Mouse (Mus musculus) layer of hippocampus, postnatal 36 days (tissue): ENCODE measurements around the gene Agk. TPM values are rescaled to one million over a fixed set of nuclear protein-coding genes. Genes with fewer than 3 reads are reported as not detected.

ENCODE experiments used
- DNase-seq, 2 experiments: peaks; one replicate each; pipeline ENCODE4 v3.0.0; 2022
- total RNA-seq, 2 experiments: library from RNA; stranded (reverse); gene quantifications; 2 replicates each; pipeline ENCODE4 v1.2.3; 2021

The Agk gene
- 10 to 100 TPM; 44.8 to 47.5 TPM for total RNA-seq

DNA sequence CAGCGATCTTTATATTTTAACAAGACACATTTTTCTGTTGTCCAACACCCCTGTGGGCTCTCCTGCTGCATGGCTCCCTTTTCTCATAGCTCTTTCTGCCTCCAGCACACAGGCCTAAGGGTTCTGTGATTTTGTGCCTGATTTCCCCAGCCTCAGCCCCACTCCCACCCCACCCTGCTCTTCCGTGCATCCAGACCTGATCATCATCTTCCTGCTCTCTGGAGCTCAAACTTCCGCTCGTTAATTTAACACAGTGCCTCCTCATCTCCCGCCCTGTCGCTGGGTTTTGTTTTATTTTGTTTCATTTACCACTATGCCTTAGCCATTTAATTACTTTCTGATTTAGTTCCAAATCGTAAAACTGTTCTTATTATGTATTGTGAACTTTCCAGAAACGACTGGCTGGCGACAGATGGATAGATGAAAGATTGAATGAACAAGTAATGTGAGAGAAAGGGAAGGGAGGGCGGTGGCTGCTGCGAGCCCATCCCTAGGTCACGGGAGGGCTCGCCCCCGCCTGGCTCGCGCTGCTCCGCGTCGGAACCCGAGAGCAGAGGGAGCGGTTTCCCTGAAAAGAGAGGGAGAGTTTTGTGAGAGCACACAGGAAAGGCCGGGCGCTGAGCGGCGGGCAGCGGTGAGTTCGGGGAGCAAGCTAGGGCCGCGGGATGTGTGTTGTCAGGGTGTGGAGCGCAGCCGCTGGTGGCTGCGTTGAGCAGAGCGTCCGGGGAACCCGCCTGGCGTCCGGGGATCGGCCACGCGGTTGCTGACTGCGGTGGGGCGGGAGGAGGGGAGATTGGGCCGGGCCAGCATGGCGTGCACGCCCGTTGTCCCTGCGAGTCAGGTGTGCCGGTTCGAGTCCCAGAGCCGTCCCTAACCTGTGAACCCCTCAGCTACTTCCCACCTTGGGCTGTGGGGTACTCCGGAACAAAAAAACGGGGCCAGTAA lies at the start of gene Agk:
TSS of gene Agk (plus strand) at position 276 of the 945 bp plus-strand sequence.
- peak; percentile 68 to 70 for DNase-seq

DNA sequence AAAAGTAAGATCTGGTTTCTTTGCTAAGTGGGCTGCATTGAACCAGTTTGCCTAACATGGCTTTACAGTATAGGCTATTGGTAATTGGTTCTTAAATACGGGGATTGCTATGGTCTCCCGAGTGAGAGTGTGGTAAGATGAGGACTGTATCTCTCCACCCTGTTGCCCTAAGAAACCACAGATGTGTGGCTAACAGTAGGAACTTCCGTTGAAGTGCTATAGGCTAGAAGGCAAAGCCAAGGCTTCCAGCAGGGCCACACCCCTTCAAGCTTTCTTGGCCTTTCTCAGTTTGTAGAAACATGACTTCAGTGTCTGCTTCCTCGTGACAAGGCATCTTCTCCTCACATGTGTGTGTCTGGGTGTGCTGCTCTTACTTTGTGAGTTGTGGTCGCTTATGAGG lies 24.3 kb upstream of the Agk start:
- no peak for DNase-seq

DNA sequence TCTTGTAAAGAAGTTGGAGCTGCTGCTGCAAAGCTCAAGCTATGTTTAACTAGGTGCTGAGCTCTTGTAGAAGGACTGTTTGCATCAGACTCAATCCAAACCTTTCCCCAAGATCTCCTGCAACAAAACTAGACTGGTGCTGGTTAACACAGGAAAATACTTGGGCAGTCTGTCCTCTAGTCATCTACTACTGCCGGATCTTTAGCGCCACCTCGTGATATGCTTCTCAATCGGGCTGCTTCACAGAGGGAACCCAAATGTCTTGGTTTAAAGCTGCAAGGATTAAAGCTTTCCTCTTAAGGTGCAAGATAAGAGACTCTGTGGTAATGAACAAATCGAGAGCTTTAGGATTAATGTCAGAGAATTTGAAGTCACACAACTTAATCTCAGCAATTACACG lies 21.6 kb upstream of the Agk start:
- DNase-seq = peak; percentile 67

DNA sequence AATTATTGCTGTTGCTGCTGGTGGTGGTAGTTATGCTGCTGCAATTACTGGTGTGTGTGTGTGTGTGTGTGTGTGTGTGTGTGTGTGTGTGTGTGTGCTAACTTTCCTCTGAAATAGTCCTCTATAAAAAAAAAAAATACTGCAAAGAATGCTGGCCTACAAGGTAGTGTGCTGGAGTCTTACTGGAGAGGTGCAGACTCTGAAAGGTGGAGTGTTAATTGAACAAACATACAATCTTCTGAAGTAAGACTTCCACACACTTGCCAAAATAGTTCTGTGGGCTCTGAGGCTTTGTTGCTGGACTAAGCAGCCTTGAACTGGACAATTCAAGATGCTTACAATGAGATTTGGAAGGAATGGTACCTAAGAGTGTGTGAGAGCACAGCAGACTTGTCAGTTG lies 20.0 kb upstream of the Agk start:
- DNase-seq = no peak

DNA sequence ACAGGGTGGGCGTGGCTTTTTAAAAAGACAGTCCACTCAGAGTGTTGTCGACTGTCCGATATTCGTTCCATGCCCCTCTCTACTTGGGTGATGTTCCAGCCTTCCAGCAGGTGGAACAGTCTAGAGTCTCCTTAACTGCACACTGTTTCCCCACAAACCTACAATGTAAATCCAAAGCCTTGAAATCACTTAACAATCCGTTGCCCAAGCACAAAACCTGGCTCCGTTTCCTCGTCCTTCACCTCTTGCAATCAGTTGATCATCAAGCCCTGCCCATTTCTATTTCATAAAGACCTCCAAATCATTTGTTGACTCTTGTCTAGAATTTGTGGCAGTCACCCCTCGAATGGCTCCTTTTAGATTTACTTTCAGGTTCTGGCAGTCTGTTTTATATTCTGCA lies 1.4 kb downstream of the Agk start:
- no peak for DNase-seq

DNA sequence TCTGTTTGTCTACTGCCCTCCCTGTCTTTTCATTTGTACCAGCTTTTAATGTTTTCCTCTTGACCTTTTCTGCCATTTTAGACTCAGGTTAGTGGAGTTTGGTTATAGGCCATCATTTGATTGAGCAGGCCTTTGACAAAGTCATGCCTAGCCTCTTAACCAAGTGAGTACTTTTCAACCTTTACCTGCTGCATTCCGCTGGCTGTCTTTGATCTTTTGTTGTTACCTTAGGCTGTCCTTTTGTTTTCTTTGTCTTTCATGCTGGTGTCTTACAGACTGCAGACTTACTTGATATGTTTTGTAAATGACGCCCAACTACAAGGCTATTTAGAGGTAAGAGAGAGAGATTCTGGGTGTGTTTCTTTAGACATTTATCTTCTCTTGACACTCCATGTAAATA lies 8.5 kb downstream of the Agk start:
- no peak for DNase-seq

DNA sequence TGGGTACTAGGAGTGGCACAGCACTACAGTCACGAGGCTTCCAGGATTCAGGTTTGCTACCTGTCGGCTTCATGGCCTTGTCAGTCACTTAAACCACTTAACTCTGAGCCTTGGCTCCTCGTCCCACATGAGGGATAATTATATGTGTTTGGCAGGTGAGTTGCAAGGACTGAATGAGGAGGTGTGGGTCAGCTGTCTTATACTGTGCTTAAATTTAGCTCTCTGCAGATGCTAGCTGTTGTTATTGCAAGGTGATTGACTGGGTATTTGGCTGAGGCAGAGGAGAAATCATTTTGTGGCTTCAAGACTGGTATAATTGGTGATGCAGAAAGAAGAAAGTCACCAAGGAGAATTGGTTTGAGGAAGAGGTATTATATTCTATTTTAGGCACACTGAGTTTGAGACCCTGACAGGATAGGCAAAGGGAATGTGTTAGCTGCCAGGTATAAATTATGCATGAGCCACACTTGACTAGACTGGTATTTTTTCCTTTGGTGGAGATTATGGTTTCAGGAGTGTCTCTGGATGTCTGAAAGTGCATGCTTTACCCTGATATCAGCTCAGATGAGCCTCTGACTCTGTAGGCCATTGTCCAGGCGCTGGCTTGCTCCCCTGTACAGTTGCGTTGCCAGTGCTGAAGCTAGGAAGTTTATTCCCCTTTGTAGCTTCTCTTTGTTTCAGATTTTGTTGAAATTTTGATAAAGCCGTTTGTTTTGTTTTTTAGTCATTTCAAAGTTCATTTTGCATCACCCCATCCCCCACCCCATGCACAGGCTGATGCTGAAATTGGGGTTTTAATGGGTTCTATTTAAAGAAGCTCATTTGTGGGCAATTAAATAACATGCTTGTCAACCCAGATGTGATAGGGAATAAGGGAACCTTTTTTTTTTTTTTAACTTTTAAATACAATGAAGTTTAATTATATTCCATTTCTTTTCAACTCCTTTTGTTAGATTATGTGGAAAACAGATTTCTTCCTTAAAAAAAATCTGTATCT lies 12.1 kb downstream of the Agk start:
- DNase-seq = no peak

DNA sequence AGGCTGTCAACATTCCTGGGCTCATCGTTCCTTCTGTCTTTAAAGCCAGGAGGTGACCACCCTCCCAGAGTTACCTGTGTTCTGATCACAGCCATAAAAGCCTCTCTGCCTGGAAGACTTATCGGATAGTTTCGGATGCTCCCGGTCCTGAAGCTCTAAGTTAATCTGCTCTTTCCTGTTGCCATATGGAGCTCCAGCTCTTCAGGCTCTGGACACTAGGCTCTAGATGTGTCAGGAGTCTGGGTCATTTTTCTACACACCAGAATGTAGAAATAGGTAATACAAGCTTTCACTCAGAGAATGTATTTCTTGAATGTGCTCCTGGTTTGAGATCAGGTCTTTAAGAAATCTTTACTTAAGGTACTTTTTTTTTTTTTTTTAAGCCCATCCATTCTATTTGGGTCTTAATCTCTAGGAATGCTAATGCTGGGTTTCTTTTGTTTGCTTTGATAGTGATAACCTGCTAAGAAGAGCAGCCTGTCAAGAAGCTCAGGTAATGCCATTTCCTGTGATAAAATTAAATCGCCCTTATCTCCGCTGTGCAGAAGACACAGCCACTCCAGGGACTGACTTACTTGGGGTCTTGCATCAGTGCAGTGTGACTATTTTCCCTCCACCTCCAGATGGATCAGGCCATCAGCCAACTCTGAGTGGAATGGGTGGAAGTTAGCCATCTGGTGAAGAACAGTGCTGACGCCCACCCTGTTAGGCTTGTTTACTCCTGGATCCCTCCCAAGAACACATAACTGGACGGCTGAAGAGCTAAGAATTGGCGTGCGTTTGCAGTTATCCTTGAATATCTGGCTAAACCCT lies 22.2 kb downstream of the Agk start:
- DNase-seq = peak; percentile 67 to 73

DNA sequence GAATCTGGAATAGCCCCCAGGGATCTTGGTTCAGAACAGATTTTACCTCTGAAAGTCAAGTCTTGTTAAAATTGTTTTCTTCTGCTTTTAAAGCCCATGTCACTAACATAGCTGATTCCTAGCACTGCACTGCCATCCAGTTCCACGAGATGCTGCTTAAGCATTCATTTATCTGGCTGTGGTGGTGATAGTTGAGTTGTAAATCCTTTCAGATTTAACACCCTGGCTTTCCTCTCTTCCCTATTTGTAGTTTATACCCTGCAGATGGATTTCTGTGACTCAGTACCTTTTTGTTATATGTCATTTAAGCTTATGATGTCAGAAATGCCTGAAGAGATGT lies 22.8 kb downstream of the Agk start:
- DNase-seq = no peak

DNA sequence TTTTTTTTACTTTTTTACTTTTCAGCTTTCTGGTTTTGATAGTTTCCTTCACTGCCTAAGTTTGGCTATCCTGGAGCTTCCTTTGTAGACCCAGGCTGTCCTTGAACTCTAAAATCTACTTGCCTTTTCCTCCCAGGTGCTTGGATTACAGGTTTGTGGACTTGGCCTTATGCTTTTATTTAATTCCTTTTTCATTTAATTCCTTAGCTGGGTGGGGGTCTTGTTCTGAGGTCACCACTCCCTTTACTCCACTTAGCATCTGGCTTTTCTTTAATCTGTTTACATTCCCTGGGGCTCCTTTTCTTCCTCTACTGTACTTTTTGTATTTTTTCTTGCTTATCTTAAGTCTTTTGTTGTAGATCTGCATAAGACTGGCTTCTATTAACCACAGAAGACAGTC lies 25.1 kb downstream of the Agk start:
- no peak for DNase-seq

DNA sequence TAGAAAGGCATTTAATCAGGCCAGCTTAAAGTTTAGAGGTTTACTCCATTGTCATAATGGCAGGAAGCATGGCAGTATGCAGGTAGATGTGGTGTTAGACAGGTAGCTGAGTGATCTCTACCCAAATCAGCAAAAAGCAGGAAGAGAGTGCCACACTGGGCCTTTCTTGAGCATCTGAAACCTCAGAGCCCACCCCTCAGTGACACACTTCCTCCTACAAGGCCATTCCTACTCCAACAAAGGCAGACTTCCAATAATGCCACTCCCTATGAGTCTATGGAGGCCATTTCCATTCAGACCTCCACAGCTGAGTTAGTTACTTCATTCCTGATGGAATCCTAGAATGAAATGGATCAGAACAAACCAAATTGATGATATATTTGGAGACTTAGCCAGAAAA lies 25.9 kb downstream of the Agk start:
- no peak for DNase-seq

DNA sequence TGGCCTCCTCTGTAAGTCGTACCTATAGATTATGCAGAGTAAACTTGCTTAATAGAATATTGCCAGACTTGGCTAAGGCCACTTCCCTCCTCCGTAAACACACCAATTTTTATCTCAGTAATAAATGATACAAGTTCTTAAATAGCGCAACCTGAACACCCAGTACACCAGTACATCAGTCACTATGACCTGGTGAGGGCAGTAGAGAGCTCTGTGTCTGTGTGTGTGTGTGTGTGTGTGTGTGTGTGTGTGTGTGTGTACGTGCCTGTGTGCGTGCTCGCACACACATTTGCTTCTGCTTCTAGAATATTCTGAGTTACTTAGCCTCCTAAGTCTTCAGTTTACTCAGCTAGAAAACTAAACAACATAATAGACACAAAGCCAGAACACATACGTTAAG lies 28.4 kb downstream of the Agk start:
- no peak for DNase-seq

DNA sequence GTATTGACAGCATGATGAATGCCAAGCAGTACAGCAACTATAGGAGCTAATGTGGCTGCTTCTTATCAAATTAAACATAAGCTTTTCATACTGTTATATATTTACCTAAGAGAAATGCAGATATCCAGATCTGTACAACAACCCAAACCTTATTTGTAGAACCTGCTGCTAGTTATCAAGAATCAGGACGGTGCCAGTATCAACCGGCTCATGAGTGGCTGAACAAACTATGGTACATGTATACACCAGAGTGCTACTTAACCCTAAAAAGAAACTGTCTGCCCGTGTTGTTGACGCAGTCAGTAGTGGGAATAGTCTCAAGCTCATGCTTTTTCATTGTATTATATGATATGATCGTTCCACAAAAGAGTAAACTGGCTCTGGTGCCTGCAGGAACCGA lies 46.1 kb downstream of the Agk start:
- DNase-seq = no peak

DNA sequence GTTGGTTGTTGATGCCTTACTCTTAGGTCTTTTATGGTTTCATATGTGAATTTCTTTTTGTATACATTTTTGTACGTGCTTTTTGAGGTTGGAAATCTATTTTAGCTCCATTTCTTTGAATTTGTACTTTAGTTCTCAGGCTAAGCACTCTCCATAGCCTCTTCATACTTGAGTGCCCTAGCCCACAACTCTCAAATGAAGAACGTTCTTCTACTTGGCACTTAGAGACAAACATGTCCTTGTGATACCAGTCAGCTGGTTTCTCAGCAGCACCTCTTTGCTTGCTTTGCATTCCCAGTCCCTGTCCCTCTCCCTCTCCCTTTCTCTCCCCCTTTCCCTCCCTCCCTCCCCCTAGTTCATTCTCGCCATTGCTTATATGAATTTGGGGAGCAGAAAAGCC lies 55.2 kb downstream of the Agk start:
- no peak for DNase-seq

DNA sequence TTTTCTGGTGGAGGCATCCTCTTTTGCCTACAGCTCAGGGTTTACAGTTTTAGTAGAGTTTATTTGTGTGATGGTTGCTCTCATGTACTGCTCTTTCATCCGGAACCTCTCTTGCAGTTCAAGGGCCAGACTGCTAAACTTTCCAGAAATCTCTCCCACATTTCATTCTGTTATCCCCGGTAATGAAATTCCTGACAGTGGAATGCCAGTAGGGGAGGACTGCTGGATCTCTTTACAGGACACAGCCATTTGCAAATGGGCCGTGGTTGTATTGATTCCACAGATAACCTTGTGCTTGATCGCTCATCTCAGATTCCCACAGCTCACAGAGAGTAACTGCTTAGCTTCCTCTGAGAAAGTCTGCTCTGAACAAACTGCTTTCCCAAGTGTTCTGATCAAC lies 56.9 kb downstream of the Agk start:
- no peak for DNase-seq

DNA sequence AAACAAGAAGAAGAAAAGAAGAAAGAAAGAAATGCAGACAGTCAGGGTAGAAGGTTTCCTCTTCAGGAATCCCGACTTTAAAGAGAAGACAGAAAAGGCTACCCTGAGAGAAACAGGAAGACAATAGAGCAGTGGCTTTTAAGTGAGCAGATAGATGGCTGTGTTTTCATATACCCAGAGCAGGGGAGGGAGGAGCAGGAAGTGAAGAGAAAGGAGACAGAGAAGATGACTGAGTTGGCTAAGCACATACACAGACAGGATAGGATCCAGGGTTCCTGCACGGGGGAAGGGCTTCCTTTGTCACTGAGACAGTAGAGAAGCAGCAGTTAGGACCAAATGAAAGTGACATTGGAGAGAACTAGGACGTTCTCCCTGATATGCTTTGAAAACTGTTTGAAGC lies 60.7 kb downstream of the Agk start:
- no peak for DNase-seq

DNA sequence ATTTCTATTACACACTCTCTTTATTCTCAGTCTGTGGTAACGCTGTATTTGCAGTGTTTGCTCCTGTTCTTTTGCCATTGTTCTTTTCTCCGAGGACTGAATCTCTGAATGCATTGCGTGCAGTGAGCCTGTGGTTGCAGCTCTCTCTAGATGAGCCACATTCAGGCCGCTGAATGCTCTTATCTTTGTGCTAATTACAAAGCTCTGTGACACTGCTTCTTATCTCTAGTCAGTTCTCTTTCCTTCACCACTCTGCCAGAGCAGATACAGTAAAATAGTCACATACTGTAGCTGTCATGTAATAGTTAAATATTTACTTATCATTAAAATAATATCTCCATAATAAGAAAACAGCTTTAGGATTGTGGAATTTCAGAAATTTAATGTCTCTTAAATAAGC lies 63.7 kb downstream of the Agk start:
- no peak for DNase-seq

DNA sequence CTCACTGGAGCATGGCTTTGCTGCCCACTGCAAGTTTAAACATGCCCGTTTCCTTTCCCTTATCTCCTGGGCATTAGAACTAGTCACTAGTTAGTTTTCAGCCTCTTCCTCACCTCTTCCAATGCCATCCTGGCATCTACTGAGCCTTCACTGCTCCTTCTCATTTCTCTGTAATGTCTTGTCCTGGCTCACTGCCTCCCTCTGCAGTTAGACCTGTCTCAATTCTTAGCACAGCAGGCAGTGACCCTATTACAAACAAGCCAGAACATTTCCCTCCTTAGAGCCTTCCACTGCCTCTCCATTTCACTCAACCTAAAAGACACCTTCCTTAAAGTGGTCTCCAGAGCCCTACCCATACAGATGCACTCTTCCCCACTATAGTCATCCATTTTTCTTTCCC lies 66.0 kb downstream of the Agk start:
- DNase-seq = no peak

DNA sequence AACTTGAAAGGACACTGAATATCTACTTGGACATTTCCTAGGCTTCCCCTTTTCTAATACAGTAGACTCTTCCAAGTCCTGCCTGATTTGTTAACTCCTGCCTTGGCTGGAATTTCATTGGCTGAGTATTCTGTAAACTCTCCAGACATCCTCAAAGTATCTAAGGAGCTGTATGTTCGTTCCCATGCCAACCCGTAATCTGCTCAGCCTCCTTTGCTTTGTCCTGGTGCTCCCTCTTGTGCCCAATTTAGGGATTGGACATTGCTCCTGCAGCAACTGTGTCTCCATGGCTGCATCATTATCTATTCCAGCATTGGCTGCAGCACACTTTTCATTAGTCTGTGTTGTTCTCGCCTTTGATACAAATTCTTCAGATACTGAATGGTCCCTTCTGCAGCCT lies 68.2 kb downstream of the Agk start:
- peak; percentile 79 to 83 for DNase-seq

DNA sequence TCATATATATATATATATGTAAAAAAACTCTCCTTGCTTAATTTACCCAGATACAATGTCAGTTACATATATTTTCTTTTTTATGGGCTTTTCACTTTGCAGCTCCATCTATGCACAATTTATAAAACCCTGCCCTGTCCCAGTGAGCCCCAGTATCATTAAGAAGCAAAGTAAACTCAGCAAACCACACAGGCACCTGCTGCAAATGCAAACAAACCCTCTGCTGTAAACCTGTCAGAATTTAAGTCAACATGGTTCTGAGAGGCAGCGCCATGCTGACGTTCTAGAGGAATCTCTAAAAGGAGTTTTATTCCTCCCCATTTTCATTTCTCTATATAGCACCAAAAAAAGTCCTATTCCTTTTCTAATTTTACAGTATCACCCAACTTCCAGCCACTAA lies 77.1 kb downstream of the Agk start:
- no peak for DNase-seq

DNA sequence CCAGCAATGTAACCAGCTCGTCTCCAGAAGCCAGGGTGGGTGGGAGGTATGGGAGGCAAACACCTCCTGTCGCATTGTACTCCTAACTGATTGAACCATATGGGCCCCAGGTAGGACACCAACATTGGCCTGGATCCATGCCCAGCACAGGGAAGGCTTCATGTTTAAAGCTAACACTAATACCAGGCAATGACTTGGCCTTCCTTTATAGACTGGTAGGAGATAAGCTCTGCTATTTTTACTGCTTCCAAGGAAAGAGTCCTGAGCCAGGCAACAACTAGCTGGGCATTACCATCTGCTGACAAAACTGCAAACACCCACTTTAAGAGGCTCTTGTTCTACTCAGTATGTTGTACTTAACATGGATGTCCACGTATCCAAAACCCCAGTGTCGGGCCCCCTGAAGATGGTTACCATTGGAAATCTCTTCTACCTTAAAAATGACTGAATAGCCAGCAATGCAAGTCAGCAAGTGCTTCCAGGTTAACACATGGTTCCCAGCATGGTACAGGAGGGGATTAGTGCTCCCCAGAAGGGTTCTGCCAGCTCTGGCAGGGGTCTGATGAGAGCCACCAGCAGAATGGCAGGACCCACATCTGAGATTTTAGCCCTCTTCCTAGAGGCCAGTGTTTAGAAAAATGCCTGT lies 78.8 kb downstream of the Agk start:
- DNase-seq = no peak

DNA sequence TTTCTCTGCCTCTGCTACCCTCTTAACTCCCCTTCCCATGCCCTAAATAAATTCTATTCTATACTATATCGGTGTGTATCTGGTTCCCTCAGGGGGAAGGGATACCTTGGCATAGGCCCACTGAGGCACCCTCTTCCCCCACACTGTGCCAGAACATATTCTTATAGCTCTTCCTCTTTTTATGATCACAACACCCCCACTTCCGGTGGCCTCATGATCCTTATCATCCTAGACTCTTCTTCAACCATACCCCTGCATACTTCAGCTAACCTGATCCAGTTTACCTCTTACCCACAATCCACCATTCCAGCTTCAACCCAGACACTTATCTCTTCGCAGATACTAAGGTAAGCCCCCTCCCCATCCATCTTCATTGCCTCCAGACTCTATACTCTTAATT lies 86.1 kb downstream of the Agk start:
- DNase-seq = no peak
